Mouse (Mus musculus): ENCODE results near the gene Nr2c1. TPM values are rescaled to one million over a fixed set of nuclear protein-coding genes. Genes with fewer than 3 reads are reported as not detected.
A peak's percentile ranks its signal among the peaks of the same experiment; 100 is the strongest.

Nr2c1 gene
- polyA plus RNA-seq (2015; fragmentation: Nextera tagmentation; extraction: Ambion mirVana) = 2.6 and 2.8 TPM in 2 replicates

DNA sequence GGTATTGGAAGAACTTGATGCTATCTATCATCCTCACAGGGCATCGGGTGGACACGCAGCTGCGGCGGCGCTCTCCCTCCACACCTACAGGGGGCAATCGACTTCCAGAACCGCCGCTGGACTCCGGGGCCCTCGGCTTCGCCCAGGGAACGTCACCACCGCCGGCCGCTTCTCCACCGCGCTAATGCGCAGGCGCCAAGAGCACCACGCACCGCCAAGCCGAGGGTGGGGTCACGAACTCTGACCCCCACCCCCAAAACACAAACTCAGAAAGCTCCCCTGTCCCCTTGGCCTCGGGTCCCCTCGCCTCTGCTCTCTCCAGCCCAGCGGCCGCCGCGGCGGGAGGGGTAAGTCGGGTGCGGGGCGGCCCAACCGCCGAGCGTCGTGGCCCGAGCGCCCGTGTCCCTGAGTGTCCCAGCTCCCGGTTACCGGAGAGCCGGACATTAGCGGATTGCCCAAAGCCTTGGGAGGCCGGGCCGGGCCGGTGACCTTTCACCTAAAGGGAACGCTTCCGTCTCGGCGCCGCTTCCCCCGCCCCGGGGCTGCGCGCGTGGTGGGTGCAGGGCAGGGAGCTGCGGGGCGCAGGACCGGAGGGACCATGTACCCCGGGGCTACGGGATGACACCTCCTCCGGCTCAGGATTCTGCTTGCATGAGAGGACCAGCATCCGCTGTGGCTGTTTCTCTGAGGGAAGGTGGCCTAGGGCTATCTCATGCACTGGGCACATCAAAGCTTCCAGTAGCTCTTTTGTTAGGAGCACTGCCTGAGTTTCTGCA, at the start of gene Nr2c1:
Gene Nr2c1, plus strand, starts transcription at position 268 of the 776 bp plus-strand sequence.
- peak within 1 kb of the TSS; percentile 86 for H3K27ac ChIP-seq (replicated peaks)
- ATAC-seq (ENCODE audit: insufficient read depth) = peak; percentile 86
- under 1% methylated on average over 64 of the region's 64 CpGs for WGBS (ENCODE audit: insufficient replicate concordance)

DNA sequence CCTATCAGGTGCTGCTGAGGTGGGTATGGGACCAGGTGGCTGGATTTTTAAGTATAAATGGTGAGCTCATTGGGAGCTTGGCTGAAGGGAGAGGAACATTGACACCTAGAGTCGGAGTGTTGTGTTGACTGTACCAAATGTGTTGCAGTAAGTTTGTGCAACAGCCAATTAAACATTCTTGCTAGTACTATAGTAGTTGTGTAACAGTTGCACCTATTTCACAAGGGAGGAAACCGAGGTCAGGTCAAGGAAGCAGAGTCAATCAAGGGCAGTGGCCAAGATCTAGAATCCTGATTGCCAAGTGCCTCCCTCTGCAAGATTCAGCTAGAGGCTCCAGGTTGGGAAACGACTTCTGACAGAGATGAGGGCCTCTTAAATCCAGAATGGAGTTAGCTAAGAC, 49.7 kb upstream of the Nr2c1 start:
- peaks cover 41% of the 10 kb centered on the region for H3K4me1 ChIP-seq (replicated peaks)
- WGBS (ENCODE audit: insufficient replicate concordance) = 54% methylated on average over 3 of the region's 3 CpGs
- no peak overlapping the region for H3K4me2 ChIP-seq
- H3K36me3 ChIP-seq (replicated peaks) = peaks cover 9% of the 10 kb centered on the region; the same call in 1 of the 2 replicates
- no peak overlapping the region for H3K4me3 ChIP-seq (replicated peaks)
- ATAC-seq (ENCODE audit: insufficient read depth) = no peak
- H3K9me3 ChIP-seq (replicated peaks) = no peaks in the 10 kb centered on the region
- no peak overlapping the region for H3K9ac ChIP-seq
- H3K27me3 ChIP-seq = no peaks in the 10 kb centered on the region
- peak overlapping the region; percentile 76 for H3K27ac ChIP-seq (replicated peaks)

More for the DNA sequence above, at the start of gene Nr2c1:
- no peaks in the 10 kb centered on the region for H3K9me3 ChIP-seq (replicated peaks)
- H3K36me3 ChIP-seq (replicated peaks) = 0 out of 2 replicates have a peak, but pooled peaks cover 2% of the 10 kb centered on the region
- peak within 1 kb of the TSS; percentile 73 for H3K4me3 ChIP-seq (replicated peaks)
- peak within 1 kb of the TSS; percentile 84 for H3K4me2 ChIP-seq
- H3K9ac ChIP-seq = peak within 1 kb of the TSS; percentile 72
- H3K27me3 ChIP-seq = no peaks in the 10 kb centered on the region
- H3K4me1 ChIP-seq (replicated peaks) = peaks cover 29% of the 10 kb centered on the region

DNA sequence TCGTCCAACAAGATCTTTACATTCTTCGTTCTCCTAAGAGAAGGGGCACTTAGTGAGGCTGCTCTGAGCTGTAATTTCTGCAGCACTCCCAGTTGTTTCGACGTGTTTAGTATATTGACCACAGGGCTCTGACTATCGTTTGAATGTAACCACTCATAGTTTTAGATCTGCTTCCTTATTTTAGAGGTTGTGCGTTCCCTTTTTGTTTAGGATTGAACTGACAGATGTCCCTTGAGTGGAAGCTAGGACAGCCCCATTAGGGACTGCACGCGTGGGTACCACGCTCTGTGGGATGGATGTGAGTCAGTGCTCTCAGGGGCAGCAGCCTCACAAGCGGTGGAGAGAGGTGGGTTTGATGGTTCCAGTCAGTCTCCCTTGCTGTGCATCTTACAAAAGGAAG, 42.3 kb upstream of the Nr2c1 start:
- Histone ChIP-seq H3K9me3 (replicated peaks) (no peaks in the 10 kb centered on the region), H3K27ac (replicated peaks) (no peak overlapping the region), H3K9ac (no peak overlapping the region), H3K27me3 (no peaks in the 10 kb centered on the region), H3K4me2 (no peak overlapping the region), H3K4me1 (replicated peaks) (peaks cover 19% of the 10 kb centered on the region), H3K4me3 (replicated peaks) (no peak overlapping the region), H3K36me3 (replicated peaks) (peaks cover 36% of the 10 kb centered on the region)
- 68% methylated on average over 10 of the region's 10 CpGs for WGBS (ENCODE audit: insufficient replicate concordance)
- ATAC-seq (ENCODE audit: insufficient read depth) = no peak

DNA sequence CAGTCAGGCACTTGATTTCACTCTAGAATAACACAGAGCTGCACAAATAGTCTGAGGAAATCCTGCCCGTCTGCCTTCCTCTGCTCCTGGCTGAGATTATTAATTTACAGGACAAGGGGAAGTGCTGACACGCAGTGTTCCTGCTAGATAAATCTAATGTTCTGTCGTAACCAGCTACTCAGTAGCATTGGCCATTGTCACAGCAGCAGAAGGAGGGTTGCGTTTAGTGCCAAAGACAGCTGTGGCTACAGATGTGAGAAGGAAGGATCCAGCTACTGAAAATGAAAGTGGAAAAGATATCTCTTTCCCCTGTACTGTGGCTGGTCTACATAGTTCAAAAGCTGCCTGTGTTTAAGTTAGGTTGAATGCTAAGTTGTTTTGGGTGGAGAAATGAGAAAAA, 40.7 kb upstream of the Nr2c1 start:
- no peak overlapping the region for H3K4me3 ChIP-seq (replicated peaks)
- H3K27ac ChIP-seq (replicated peaks) = no peak overlapping the region
- no peak overlapping the region for H3K4me2 ChIP-seq
- peak; percentile 56 for ATAC-seq (ENCODE audit: insufficient read depth)
- peaks cover 34% of the 10 kb centered on the region for H3K36me3 ChIP-seq (replicated peaks)
- H3K9me3 ChIP-seq (replicated peaks) = no peaks in the 10 kb centered on the region
- 11% methylated on average over 4 of the region's 4 CpGs for WGBS (ENCODE audit: insufficient replicate concordance)
- H3K27me3 ChIP-seq = no peaks in the 10 kb centered on the region
- peaks cover 10% of the 10 kb centered on the region; the same call in 1 of the 2 replicates for H3K4me1 ChIP-seq (replicated peaks)
- no peak overlapping the region for H3K9ac ChIP-seq

DNA sequence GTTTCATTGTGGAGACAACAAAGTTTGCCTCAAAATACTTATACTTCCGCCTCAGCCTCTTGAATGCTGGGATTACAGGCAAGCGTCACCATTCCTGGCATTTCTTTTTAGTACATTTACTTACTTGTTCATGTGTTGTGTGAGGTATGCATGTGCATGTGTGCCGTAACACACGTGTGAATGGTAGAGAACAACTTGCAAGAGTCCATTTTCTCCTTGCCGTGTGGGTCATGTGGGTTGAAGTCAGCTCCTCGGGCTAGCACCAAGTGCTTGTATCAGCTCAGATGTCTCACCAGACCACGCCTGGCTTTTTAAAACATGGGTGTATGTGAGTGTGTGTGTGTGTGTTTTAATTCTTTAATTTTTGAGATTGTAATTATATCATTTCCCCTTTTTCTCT, 40.2 kb upstream of the Nr2c1 start:
- no peak overlapping the region for H3K4me2 ChIP-seq
- no peak overlapping the region for H3K27ac ChIP-seq (replicated peaks)
- no peaks in the 10 kb centered on the region for H3K9me3 ChIP-seq (replicated peaks)
- H3K4me3 ChIP-seq (replicated peaks) = no peak overlapping the region
- peaks cover 34% of the 10 kb centered on the region for H3K36me3 ChIP-seq (replicated peaks)
- H3K27me3 ChIP-seq = no peaks in the 10 kb centered on the region
- WGBS (ENCODE audit: insufficient replicate concordance) = 71% methylated on average over 7 of the region's 7 CpGs
- ATAC-seq (ENCODE audit: insufficient read depth) = no peak
- peaks cover 10% of the 10 kb centered on the region; the same call in 1 of the 2 replicates for H3K4me1 ChIP-seq (replicated peaks)
- no peak overlapping the region for H3K9ac ChIP-seq

DNA sequence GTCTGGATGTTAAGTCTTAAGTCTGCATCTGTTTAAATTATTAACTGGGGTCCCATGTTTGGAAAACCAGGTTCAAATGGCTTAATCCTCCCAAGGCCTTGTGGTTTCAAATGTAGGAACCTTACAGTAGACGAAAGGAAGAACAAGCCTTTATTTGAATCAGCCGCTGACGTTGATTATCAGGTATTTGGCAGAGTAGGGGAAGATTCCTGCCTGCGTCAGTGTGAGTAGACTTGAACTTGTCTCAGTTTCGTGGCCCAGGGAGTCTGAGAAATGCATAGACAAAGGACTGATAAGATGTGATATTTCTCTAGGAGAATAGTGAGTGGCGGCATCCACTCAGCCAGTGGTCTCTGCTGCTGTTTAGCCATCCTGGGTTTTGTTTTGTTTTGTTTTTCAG, 39.0 kb upstream of the Nr2c1 start:
- H3K4me1 ChIP-seq (replicated peaks) = peaks cover 10% of the 10 kb centered on the region; the same call in 1 of the 2 replicates
- 64% methylated on average over 6 of the region's 6 CpGs for WGBS (ENCODE audit: insufficient replicate concordance)
- H3K4me2 ChIP-seq = no peak overlapping the region
- no peaks in the 10 kb centered on the region for H3K27me3 ChIP-seq
- no peak overlapping the region for H3K27ac ChIP-seq (replicated peaks)
- no peak overlapping the region for H3K9ac ChIP-seq
- no peak overlapping the region for H3K4me3 ChIP-seq (replicated peaks)
- no peak for ATAC-seq (ENCODE audit: insufficient read depth)
- peaks cover 25% of the 10 kb centered on the region for H3K36me3 ChIP-seq (replicated peaks)
- H3K9me3 ChIP-seq (replicated peaks) = no peaks in the 10 kb centered on the region

DNA sequence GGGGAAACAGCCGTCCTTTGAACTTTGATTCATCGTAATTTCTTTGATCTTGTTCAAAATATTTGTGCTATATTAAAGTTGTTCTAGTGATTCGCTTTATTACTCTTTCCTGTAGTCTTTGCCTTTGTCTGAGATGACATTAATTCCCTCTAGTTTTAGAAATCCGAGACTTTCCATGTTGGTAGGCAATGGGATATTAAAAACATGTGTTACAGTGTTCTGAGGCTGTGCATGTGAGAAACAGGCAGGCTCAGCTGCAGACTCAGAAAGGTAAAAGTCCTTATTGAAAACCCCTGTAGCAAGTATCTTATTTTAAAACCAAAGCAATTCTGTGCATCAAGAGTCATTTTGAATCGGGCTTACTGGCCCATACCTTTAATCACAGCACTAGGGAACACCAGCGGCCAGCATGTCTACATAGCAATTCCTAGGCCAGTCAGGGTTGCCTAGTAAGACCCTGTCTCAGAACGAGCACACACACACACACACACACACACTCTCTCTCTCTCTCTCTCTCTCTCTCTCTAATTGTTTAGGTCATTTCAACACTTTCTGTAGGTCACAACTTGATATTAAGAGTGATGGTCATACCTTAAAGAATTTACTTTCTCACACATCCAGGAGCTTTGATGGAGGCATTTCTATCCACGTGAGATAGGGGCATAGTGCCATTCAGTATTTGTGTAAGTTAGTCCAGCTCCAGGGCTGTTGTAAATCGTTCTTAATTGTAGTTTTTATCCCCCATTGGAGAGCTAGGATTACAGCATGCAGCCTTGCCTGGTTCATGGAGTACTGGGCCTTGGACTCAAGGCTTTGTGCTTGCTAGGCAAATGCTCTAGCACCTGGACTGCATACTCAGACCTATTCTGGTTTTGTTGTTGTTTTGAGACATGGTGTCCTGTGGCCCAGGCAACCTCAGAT, 36.7 kb upstream of the Nr2c1 start:
- Histone ChIP-seq H3K27ac (replicated peaks) (no peak overlapping the region), H3K9me3 (replicated peaks) (no peaks in the 10 kb centered on the region), H3K36me3 (replicated peaks) (peaks cover 10% of the 10 kb centered on the region), H3K27me3 (no peaks in the 10 kb centered on the region), H3K4me2 (no peak overlapping the region), H3K4me1 (replicated peaks) (peaks cover 21% of the 10 kb centered on the region), H3K9ac (no peak overlapping the region), H3K4me3 (replicated peaks) (no peak overlapping the region)
- ATAC-seq (ENCODE audit: insufficient read depth) = no peak
- WGBS (ENCODE audit: insufficient replicate concordance) = 80% methylated on average over 9 of the region's 9 CpGs

DNA sequence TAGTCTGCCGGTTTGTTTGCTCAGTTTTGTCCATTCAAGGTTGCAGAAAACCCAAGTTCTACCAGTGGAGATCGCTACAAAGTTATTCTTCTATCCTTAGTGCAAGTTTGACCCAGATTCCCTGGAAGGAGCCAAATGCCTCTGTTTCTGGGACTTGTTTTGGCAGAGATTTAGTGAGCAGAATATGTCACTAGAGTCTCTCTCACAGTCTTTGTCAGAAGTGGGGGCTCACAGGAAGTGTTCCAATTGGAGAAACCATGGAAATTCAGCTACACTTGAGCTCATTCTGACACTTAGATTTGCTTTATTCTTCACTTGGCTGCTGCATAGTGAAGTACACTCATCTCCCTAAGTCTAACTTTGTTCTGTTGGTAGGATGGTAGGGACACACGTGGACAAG, 35.6 kb upstream of the Nr2c1 start:
- Histone ChIP-seq H3K4me2 (no peak overlapping the region), H3K27ac (replicated peaks) (no peak overlapping the region), H3K27me3 (no peaks in the 10 kb centered on the region), H3K9me3 (replicated peaks) (no peaks in the 10 kb centered on the region), H3K36me3 (replicated peaks) (peaks cover 9% of the 10 kb centered on the region), H3K4me3 (replicated peaks) (no peak overlapping the region), H3K9ac (no peak overlapping the region), H3K4me1 (replicated peaks) (peaks cover 16% of the 10 kb centered on the region)
- 64% methylated on average over 3 of the region's 3 CpGs for WGBS (ENCODE audit: insufficient replicate concordance)
- ATAC-seq (ENCODE audit: insufficient read depth) = no peak

DNA sequence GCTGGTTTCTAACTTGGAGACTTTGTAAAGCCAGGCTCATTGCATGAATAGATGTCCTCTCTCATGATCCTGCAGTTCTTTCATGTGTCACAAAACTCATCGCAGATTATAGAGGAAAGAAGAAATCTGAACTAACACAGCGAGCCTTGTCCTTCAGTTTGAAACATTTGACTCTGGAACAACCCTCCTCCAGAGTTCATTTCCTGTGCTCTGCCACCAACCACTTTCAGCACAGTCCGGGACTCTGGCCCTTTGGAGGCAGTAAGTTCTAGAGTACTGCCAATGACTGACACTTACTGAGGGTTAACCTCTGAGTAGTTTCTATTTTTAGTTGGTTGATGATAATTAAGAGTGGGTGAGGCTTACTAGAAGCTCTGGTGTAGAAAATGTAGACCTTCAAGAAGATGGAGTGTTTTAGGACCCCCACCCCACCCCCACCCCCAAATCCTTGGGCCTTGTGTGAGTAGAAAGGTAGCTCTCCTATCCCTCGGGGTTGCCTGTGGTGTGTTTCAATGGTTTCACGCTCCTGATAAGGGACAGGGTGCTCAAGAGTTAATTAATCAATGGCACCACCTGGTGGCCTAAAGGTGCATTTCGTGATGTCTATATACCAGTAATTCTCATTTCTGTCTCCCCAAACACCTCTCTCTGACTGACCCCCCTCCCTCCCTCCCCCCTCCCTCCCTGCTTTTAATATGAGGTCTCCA, 31.8 kb upstream of the Nr2c1 start:
- no peak overlapping the region for H3K4me3 ChIP-seq (replicated peaks)
- peaks cover 15% of the 10 kb centered on the region for H3K4me1 ChIP-seq (replicated peaks)
- H3K27me3 ChIP-seq = no peaks in the 10 kb centered on the region
- H3K9ac ChIP-seq = no peak overlapping the region
- no peaks in the 10 kb centered on the region for H3K9me3 ChIP-seq (replicated peaks)
- peak overlapping the region; percentile 20 for H3K4me2 ChIP-seq
- WGBS (ENCODE audit: insufficient replicate concordance) = 23% methylated on average over 6 of the region's 6 CpGs
- peak; percentile 62 for ATAC-seq (ENCODE audit: insufficient read depth)
- H3K27ac ChIP-seq (replicated peaks) = peak overlapping the region; percentile 29; the same call in 1 of the 2 replicates
- H3K36me3 ChIP-seq (replicated peaks) = peaks cover 6% of the 10 kb centered on the region; the same call in 1 of the 2 replicates

DNA sequence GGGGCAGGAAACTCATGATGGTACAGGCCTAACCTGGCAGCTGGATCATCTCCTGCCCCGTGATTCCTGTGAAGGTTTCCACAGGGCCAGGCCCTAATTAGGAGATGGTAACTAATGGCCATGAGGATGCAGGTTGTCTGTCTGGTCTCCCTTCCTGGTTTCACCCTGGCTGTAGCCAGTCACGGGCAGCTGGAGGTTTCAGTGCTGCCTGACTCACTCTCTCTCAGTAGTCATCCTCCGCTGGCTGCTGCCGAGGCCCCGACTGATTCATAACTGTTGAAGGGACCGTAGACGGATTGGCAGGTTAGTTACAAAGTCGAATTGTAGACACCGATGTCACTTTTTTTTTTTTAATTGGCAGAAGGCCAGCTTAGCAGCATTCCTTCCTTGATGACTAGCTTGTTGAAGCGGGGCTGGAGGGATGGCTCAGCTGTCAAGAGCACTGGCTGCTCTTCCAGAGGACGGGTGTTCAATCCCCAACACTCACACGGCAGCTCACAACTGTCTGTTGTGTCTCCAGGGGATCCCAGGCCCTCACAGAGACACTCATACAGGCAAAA, 31.0 kb upstream of the Nr2c1 start:
- H3K4me2 ChIP-seq = no peak overlapping the region
- WGBS (ENCODE audit: insufficient replicate concordance) = 77% methylated on average over 12 of the region's 12 CpGs
- ATAC-seq (ENCODE audit: insufficient read depth) = no peak
- no peaks in the 10 kb centered on the region for H3K9me3 ChIP-seq (replicated peaks)
- H3K9ac ChIP-seq = no peak overlapping the region
- H3K4me1 ChIP-seq (replicated peaks) = peaks cover 15% of the 10 kb centered on the region
- H3K27ac ChIP-seq (replicated peaks) = no peak overlapping the region
- no peaks in the 10 kb centered on the region for H3K27me3 ChIP-seq
- H3K4me3 ChIP-seq (replicated peaks) = no peak overlapping the region
- peaks cover 12% of the 10 kb centered on the region; the same call in 1 of the 2 replicates for H3K36me3 ChIP-seq (replicated peaks)
